Mouse (Mus musculus) ES-E14 (cell line): ENCODE data around the gene Gm8108. TPM values are rescaled to one million over a fixed set of nuclear protein-coding genes. Genes with fewer than 3 reads are reported as not detected.
"Not testable (repeated sequence)": the region's sequence is repeated elsewhere in the genome, so short reads cannot be mapped to it uniquely, and the experiment has no call there.

Experiments
- DNase-seq: peaks from one replicate; pipeline ENCODE4 v3.0.0-alpha.2; 2013; ENCODE audit warnings: low read depth, low spot score
- H3K27ac ChIP-seq: 2 replicates; pipeline ENCODE4 v1.5.1; 2012; ENCODE audit warnings: low read depth, mild to moderate bottlenecking, low read length, moderate library complexity, mixed read lengths; ENCODE audit not compliant: poor library complexity, insufficient read depth, severe bottlenecking
- H3K36me3 ChIP-seq: 2 replicates; pipeline ENCODE4 v1.6.1; 2012; ENCODE audit warnings: mild to moderate bottlenecking, low read length, moderate library complexity, mixed read lengths; ENCODE audit not compliant: control insufficient read depth, poor library complexity, insufficient read depth, severe bottlenecking
- H3K4me1 ChIP-seq, 2 experiments: fragments of 150-350 bp in 1 of 2; sonication (generic) in 1 of 2; 2 replicates each; pipeline ENCODE4 v1.6.1; 2012; ENCODE audit warnings: low read length in 2 of 2, mild to moderate bottlenecking in 1 of 2, mixed read lengths in 1 of 2; ENCODE audit not compliant: control insufficient read depth in 2 of 2, insufficient read depth in 2 of 2, poor library complexity in 1 of 2
- H3K4me3 ChIP-seq, 2 experiments: fragments of 150-350 bp in 1 of 2; sonication (generic) in 1 of 2; 2 replicates each; pipeline ENCODE4 v1.5.1; 2012; ENCODE audit warnings: low read length in 2 of 2, low read depth in 1 of 2, mild to moderate bottlenecking in 1 of 2, mixed read lengths in 1 of 2; ENCODE audit not compliant: insufficient read depth in 1 of 2, poor library complexity in 1 of 2, severe bottlenecking in 1 of 2
- H3K9ac ChIP-seq: 2 replicates; pipeline ENCODE4 v1.6.1; 2012; ENCODE audit warnings: low read depth, mild to moderate bottlenecking, low read length, mixed read lengths; ENCODE audit not compliant: poor library complexity, insufficient read depth, severe bottlenecking
- H3K9me3 ChIP-seq: fragments of 150-350 bp; sonication (generic); 2 replicates; pipeline ENCODE4 v1.6.1; 2012; ENCODE audit warnings: low read depth, mild to moderate bottlenecking, low read length; ENCODE audit not compliant: control insufficient read depth, insufficient read depth
- in situ Hi-C, 2 experiments: fragments of 600-800 bp; cut with MboI; formaldehyde crosslinking; loops; one replicate each; pipeline ENCODE4 v1.15.1; 2025; ENCODE audit warnings: low sequenced_read_pairs in 2 of 2, inconsistent platforms in 1 of 2; ENCODE audit not compliant: unreplicated experiment in 2 of 2
- total RNA-seq: library from RNA; depleted of rRNA; stranded (reverse); fragments of 300-350 nt; gene quantifications from 2 replicates; pipeline ENCODE4 v1.2.3, GENCODE M21; 2012; rRNA removed

Gene Gm8108
- 1.2 and 1.7 TPM in 2 replicates for total RNA-seq

GRCm38 (mm10) chr14:4110426-4110825 lies at the start of gene Gm8108:
Gm8108 (plus strand) TSS chr14:4110526.
- Histone ChIP-seq H3K9ac (peak within 1 kb of the TSS; percentile 18; the same call in 1 of the 2 replicates), H3K27ac (0 out of 2 replicates have a peak within 1 kb of the TSS, but pooled peaks have one; percentile 9), H3K4me3 (peak within 1 kb of the TSS; percentile 54 to 55)
- H3K9me3 ChIP-seq, in situ Hi-C loops, H3K36me3 ChIP-seq, DNase-seq, H3K4me1 ChIP-seq: not testable (repeated sequence)

GRCm38 (mm10) chr14:4083820-4084219 lies 26.5 kb upstream of the Gm8108 start, which contains the start of gene Gm3115:
Gm3115 (plus strand) TSS chr14:4084120.
- H3K9me3 ChIP-seq, DNase-seq, H3K9ac ChIP-seq, H3K36me3 ChIP-seq, H3K27ac ChIP-seq, in situ Hi-C loops, H3K4me1 ChIP-seq, H3K4me3 ChIP-seq: not testable (repeated sequence)

- H3K27ac ChIP-seq, in situ Hi-C loops, H3K4me3 ChIP-seq, DNase-seq, H3K4me1 ChIP-seq, H3K9me3 ChIP-seq, H3K9ac ChIP-seq, H3K36me3 ChIP-seq: not testable (repeated sequence)
Observed at GRCm38 (mm10) chr14:4141646-4142045, 31.3 kb downstream of the Gm8108 start.

- H3K9ac ChIP-seq, DNase-seq, H3K9me3 ChIP-seq, H3K27ac ChIP-seq, H3K36me3 ChIP-seq, in situ Hi-C loops, H3K4me1 ChIP-seq, H3K4me3 ChIP-seq: not testable (repeated sequence)
Observed at GRCm38 (mm10) chr14:4164730-4165129, 54.4 kb downstream of the Gm8108 start, which contains the start of gene Gm3127. Gm3127 (plus strand) TSS chr14:4165030.

GRCm38 (mm10) chr14:4182030-4182429 lies 71.7 kb downstream of the Gm8108 start:
- H3K9me3 ChIP-seq, H3K4me1 ChIP-seq, H3K27ac ChIP-seq, DNase-seq, H3K36me3 ChIP-seq, in situ Hi-C loops: not testable (repeated sequence)
- H3K9ac ChIP-seq = 0 out of 2 replicates have a peak overlapping the region, but pooled peaks have one; percentile 43
- peak overlapping the region in 1 of 2 experiments; percentile 50; a peak in 2 of 4 replicates for H3K4me3 ChIP-seq

Other genes starting within 250 kb of the Gm8108 start
- gene Gm2916, start 226.4 kb upstream of the Gm8108 start, total RNA-seq = not detected in 2 replicates
- not detected in 2 replicates for gene Gm3029, start 178.8 kb upstream of the Gm8108 start, total RNA-seq
- 0.58 TPM in 1 of 2 replicates, not detected in the other for gene Gm3095, start 147.0 kb upstream of the Gm8108 start, total RNA-seq
- not detected in 2 replicates for gene Gm3099, start 112.1 kb upstream of the Gm8108 start, total RNA-seq
- gene Gm5796, start 86.6 kb upstream of the Gm8108 start, total RNA-seq = 1.4 TPM in 2 replicates
- gene Gm3115, start 26.4 kb upstream of the Gm8108 start, total RNA-seq = not detected in 2 replicates
- not detected in 2 replicates for gene Gm3127, start 54.5 kb downstream of the Gm8108 start, total RNA-seq
- 10.1 and 12.4 TPM in 2 replicates for gene Gm2974, start 72.0 kb downstream of the Gm8108 start, total RNA-seq
- gene Gm3138, start 139.1 kb downstream of the Gm8108 start, total RNA-seq = not detected in 2 replicates
- 0.54 and 0.85 TPM in 2 replicates for gene Gm3149, start 206.8 kb downstream of the Gm8108 start, total RNA-seq
- 0.67 and 1.1 TPM in 2 replicates for gene 2610042L04Rik, start 224.2 kb downstream of the Gm8108 start, total RNA-seq